Mouse (Mus musculus) A20 (cell line): ENCODE data around the gene Cfc1.
A peak's percentile ranks its signal among the peaks of the same experiment; 100 is the strongest.
"Not testable (repeated sequence)": the region's sequence is repeated elsewhere in the genome, so short reads cannot be mapped to it uniquely, and the experiment has no call there.

Experiments used
- DNase-seq: peaks from one replicate; pipeline ENCODE4 v3.0.0-alpha.2; 2011; ENCODE audit warnings: low read depth, low spot score

Gene Cfc1

DNA sequence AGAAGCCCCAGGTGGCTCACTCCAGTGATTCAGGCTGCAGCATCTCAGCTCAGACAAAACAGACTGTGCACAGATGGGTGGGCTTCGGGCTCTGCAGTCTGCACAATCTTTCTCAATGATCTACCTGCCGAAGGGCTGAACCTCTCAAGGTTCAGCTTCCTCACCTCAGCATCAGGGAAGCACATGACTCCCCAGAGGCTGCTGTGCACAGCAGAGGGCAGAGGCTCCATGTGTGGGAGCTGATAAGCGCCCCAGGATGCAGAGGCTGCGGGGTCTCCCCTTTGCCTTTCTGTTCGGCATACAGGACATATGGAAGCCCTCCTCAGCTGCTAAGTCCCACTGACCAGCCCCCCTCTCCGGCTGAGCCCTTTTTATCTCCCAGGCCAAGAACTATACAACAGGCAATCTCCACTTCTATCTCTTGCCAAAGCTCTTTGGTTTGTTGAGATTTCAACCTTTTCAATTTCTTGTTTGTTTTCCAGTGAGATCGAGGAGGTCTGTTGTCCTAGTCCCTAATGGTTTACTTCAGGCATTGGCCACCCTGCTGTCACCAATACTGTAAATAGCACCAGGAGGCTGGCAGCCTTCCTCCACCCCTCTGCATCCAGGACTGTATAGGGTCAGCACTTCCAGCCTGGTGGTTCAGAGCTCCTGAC is at the start of gene Cfc1:
Gene Cfc1, plus strand, starts transcription at position 606 of the 656 bp plus-strand sequence.
- not testable (repeated sequence) for DNase-seq

DNA sequence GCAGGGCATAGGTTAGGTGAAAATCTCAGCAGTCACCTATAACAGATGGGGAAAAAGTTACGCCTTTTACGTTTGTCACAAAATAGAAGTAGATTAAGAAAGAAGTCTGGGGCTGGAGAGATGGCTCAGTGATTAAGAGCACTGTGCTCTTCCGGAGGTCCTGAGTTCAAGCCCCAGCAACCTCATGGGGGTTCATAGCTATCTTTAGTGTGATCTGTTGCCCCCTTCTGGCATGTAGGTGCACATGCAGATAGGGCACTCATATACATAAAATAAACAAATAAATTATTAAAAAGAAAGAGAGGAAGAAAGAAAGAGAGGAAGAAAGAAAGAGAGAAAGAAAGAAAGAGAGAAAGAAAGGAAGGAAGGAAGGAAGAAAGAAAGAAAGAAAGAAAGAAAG is 48.1 kb upstream of the Cfc1 start:
- no peak for DNase-seq

DNA sequence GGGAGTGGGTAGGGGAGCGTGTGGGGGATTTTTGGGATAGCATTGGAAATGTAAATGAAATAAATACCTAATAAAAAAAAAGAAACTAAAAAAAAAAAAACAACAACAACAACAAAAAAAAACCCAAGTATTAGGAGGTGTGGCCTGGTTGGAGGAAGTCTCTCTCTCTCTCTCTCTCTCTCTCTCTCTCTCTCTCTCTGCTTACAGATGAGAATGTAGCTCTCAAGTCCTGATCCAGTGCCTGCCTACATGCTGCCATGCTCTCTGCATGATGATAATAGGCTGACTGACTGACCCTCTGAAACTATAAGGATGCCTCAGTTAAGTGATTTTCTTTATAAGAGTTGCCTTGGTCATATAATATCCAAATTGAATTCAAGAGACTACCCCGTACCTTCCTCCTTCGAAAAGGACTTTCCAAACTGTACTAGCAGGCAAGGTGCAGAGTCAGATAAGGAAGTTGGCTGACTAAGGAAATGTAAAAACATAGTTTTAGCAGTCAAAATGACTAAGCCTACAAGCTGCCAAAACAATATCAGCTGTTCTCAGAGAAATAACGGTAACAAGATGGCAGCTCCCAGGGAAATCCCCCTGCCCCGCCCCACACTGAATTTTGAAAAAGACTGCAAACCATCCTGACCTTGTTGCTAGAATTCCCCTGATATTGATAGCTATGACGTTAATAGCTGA is 45.5 kb upstream of the Cfc1 start:
- no peak for DNase-seq

DNA sequence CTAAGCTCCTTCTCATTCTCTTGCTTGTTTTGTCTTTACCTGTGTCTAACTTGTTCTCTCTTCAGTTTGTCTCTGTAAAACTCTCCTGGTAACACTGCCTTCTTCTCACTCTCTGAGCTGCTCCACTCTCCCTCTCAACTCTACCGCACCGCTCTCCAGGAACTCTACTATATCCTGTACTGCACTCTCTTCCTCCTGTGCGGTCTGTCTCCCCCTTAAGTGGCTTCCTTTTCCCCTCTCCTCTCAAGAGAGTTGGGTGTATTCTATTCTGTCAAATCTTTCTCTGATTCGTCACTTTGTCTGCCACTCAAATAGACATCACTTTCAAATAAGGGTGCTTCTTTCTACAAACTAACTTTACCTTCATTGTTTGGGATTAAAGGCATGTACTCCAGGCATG is 44.0 kb upstream of the Cfc1 start:
- no peak for DNase-seq

DNA sequence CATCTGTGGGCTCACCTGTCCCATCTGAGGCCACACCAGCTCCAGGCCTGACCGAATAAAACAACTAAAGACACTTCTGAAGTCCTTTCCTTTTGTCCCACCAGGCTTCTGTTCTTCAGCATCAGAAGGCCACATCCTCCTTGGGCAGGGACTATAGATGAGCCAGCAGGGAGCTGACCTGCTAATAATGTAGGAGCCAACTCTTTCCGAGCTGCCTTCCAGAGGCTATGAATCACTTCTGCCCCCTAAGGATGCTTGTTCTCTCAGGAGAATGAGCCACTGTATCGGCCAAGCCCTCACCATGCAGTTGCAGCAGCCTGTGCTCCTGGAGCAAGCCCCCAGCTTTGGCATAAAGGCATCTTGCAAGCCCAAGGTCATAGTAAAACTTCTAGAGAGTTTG is 32.5 kb upstream of the Cfc1 start:
- no peak for DNase-seq

DNA sequence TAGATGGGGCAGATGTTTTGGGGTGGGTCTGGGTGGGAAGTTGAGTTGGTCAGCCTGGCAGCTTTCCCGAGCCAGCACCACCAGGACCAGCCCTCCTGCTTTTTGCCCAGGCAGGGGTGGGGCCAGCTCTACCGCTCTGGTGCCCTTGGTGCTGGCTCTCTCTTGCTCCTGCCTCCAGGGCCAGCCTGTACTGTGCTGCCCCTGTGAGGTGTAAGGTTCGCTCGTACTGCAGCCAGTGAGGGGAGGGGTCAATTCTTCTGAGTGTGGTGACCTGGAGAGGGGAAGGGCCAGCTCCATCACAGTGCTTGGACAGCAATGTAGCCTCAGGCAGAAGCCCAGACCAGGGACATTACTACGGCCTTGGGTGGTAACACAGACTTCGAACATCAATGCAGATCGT is 30.1 kb upstream of the Cfc1 start:
- no peak for DNase-seq

DNA sequence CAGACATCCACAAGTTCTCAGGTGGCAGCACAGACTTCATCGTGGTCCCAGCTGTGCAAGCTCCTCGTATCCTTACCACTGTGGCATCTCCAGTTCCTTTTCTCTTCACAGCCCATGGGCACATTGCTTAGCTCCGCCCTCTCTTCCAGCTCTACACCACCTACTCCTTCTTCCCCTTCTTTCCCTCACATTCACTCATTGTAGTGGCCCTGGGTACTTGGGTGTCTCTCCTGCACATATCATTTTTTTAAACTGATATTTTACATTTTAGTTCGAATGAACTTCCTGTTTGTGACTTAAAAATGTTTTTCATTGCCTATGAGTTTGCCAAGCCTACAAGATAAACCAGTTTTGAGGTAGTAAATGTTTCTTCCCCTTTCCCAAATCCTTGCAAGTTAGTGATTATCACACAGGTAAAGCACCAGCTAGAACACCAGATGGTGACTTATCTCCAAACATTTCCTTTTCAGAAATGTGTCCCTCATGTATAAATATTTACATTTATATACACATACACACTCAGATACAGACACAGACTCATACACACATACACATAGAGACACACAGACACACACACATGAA is 29.4 kb upstream of the Cfc1 start:
- no peak for DNase-seq

DNA sequence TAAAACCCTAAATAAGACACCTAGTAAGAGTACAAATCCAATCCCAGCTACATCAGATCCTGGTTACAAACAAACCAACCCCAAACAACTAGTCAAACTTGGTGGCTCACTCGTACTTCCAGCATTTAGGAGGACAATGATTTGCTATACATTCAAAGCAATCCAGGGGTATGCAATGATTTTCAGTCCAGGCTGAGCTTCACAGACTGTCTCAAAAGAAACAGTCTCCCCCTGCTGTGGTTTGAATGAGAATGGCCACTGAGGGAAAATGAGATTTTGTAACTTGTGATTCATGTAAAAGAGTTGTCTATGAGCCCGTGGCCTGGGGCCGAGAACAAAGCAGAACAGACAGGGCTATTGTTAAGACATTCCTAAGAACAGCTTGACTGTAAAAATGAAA is 27.5 kb upstream of the Cfc1 start:
- no peak for DNase-seq

DNA sequence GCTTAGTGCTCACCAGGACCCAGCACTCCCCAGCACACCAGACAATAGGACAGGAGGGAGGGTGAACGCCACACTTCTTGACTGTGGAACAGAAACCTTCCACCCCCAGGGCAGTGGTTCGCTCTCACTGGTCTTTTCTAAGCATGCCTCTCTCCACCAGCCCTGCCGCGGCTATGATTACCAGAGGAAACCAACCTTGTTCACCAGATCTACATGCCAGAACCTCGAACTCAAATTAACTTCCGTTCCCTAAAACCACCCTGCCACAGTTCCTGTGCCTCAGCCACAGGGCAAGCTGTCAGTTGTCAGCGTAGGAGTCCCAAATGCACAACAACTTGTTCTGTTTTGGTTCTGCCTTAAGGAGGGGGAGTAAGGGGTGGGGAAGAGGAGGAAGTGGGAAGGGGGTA is 24.9 kb upstream of the Cfc1 start:
- DNase-seq = peak; percentile 49

DNA sequence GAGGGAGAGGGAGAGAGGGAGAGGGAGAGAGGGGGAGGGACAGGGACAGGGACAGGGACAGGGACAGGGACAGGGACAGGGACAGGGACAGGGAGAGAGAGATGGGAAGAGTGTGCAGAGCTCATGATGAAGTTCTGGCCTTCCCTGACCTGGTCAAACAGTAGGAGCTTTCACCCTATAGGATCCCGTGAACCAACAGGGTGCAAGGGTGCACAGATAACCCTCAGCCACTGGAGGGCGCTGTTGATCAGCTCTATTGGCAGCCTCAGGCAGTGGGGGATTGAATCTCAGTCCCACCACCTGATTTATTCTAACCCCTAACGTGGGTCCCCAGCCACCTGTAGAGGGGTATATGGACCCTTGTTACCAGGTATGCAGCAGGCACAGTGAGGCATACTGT is 24.4 kb upstream of the Cfc1 start:
- DNase-seq = peak; percentile 63

DNA sequence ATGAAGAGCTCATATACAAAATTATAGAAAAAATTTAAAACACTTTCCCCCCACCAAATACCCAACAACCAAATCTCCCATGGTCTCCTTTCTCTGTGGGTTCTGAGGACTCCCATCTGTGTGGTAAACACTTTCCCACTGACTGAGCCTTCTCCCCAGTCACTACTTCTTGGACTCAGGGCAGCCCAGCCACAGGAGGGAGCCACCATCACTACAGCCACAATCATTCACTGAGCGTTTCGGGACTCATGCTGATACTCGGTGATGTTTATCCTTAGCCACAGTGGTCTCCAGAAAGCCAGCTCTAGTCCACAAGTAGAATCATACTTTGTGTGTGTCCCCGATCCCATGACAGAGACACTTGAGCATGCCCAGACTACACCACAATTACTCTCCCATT is 22.4 kb upstream of the Cfc1 start:
- no peak for DNase-seq

DNA sequence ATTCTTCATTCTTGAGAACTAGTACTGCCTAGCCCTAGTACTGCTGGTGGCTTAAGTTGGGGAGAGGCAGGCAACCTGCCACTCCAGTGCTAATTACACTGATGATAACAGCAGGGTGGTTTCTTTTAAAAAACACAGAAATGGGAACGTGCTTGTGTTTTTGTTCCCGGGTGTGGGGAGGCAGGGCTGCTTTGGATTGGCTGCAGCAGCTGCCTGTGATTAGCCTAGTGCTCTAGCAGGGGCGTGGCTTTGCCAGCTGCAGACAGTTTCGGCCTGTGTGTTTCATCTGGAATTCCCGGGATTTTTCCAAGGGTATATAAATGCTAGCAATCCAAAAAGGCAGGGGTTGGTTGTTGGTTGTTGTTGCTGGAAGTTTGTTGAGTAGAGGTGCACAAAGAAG is 18.9 kb upstream of the Cfc1 start:
- DNase-seq = no peak

DNA sequence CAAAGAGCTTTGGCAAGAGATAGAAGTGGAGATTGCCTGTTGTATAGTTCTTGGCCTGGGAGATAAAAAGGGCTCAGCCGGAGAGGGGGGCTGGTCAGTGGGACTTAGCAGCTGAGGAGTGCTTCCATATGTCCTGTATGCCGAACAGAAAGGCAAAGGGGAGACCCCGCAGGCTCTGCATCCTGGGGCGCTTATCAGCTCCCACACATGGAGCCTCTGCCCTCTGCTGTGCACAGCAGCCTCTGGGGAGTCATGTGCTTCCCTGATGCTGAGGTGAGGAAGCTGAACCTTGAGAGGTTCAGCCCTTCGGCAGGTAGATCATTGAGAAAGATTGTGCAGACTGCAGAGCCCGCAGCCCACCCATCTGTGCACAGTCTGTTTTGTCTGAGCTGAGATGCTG is 18.2 kb upstream of the Cfc1 start:
- DNase-seq = not testable (repeated sequence)

DNA sequence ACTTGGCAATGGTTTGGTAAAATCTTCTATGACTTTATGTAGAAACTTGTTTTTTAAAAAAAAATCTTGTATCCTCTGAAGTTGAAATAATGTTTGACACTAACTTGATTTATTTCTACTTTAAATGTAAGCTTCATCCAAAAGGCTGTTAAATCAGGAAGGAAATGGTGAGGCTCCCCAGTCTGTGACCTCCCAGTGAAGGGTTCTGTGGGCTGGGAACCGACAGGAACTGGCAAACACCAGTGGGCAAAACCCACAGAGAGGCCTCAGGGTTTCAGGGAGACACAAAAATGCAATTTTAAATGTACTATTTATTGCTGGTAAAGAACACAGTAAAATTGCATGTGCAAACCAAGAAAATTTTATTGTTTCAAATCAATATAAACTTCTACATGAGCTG is 17.7 kb upstream of the Cfc1 start:
- DNase-seq = not testable (repeated sequence)

DNA sequence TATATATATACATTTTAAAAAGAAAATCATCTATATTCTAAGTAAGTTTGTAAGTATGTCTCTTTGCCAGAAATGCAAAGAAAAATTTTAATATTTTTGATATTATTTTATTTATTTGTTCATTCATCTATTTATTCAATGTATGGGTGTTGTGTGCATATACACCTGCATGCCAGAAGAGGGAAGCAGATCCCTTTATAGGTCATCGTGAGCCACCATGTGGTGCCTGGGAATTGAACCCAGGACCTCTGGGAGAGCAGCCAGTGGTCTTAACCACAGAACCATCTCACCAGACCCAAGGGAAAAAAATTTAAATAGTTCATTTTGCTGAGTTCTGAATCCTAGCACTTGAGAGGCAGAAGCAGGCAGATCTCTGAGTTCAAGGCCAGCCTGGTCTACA is 17.2 kb upstream of the Cfc1 start:
- no peak for DNase-seq

DNA sequence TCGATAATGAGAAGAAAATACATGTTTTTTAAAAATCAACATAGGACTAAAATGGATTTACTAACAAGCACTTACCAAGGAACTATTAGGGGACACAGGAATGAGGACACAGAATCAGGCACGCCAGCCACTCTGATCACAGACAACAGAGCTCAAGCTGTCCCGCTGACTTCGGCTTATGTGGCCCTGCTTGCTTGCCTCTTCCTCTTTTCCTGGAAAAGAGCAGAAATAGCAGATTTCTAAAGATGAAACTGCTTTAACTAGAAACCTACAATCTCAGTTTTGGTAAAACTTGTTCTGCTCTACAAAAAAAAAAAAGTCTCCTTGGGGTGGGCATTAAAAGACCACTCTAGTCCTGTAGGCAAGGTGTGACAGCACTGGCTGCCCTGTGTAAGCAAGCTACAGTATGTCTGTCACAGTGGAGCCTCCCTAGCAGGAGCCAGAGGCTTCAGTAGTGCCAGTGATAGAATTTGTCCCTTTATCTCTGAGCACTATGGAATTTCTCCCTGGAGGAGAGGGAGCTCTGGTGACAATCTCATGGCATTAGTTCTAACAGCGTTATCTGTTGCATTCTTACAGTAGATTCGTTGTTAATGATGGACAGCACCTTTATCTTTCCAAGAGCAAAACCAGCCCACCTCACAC is 13.1 kb upstream of the Cfc1 start:
- no peak for DNase-seq

DNA sequence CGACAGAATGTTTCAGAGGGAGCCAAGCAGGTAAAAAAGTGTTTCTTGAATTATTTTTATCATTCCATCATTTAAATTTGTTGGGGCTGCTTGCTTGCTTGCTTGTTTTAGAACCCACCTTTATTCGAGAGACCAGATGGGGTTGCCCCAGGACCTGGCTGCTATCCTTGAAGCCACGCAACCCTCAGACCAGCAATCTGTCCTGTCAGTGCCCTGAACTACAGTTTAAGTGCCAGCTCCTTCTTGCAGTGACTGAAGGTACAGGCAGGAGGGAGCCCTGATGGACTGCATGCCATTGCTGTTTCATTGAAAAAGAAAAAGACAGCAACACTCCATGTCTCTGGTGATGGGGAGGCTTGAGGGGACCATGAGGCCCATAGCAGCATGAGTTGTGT is 12.6 kb upstream of the Cfc1 start:
- no peak for DNase-seq

DNA sequence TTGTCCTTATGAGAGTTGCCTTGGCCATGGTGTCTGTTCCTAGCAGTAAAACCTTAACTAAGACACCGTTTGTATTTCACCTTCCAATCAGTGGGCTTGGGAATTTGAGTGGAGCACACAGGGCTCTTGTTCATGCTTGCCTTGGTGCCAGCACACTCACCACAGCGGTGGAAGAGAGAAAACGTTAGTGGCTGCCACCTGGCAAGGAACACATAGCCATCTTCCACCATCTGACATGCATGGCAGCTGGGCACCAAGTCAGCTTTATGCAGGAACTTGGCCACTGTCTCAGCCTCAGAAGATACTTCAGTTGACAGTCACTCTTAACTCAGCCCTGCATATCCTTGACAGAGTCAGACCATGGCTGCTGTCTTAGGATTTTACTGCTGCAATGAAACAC is 11.8 kb upstream of the Cfc1 start:
- DNase-seq = no peak

DNA sequence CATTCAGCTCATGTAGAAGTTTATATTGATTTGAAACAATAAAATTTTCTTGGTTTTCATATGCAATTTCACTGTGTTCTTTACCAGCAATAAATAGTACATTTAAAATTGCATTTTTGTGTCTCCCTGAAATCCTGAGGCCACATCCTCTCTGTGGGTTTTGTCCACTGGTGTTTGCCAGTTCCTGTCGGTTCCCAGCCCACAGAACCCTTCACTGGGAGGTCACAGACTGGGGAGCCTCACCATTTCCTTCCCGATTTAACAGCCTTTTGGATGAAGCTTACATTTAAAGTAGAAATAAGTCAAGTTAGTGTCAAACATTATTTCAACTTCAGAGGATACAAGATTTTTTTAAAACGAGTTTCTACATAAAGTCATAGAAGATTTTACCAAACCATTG is 874 bp upstream of the Cfc1 start:
- not testable (repeated sequence) for DNase-seq

DNA sequence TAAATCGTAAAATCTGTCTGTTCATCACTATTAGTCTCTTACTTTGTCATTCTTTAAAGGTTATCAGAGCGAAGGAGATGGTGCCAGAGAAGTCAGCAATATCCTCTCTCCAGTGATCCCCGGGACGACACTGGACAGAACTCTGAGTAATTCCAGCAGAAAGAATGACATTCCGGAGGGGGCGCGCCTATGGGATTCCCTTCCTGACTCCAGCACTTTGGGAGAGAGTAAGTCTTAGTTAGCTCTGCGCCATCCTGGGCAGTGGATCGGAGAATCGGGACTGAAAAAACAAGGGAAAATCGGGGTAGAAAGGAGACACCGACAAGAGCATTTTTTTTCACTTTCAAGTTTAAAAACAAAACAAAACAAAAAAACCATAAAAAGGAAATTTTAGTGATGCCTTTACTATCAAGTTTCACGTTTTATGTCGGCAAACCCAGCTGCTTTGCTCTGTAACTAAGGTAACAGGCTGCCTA is 881 bp downstream of the Cfc1 start:
- no peak for DNase-seq

DNA sequence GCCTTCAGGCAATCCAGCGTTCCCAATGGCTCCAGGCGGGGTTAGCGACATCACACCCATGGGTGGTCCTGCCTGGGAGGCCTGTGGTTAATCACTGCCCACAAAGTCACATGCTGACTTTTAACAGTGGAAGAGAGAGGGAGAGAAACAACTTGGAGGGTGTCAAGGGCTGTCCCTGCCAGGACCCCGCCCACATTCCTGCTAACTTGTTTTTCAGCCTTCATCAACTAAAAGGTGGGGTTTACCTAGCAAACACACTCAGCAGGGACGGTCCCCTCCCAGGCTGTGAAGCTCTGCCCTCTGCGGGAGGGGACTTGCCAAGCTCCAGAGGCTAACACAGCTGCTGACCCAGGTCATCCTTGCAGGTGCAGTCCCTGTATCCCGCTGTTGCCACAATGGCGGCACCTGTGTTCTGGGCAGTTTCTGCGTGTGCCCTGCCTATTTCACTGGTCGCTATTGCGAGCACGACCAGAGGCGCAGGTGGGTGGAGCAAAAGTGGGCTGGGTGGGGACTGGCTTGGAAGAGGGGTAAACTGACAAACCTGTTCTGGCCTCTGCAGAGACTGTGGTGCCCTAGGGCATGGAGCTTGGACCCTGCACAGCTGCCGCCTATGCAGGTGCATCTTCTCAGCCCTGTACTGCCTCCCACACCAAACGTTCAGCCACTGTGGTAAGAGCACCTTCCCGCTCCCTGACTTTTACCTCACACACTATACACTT is 1.5 kb downstream of the Cfc1 start:
- peak; percentile 49 for DNase-seq

DNA sequence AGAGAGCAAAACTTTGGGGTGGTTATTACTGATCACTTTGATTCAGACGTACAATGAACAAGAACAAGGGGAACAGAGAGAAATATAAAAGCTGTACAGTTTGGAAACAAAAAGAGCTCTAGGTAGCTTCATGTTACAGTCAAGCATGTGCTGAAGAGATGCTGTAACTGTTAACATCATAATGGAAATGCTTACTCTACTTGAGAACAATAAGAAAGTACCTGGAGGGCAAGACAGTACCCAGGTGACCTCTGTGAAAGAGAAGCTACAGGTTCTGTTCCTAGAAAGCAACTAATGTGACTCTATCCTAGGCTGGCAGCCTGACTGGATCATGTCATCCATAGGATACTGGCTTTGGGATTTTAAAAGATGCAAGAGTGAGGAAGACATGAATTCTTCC is 11.6 kb downstream of the Cfc1 start:
- DNase-seq = no peak
